Mouse (Mus musculus) inflammation-experienced regulatory T-cells, adult 6 months (primary cell): ENCODE measurements at regions not wholly inside any gene's neighbourhood (a gene's known extent, or its start where the extent isn't known, plus 50 kb on each side); places are given as distances from the start of the nearest gene placed in this dataset.

ENCODE experiments used
- ATAC-seq: one replicate; pipeline ENCODE4 v1.8.0; 2017

DNA sequence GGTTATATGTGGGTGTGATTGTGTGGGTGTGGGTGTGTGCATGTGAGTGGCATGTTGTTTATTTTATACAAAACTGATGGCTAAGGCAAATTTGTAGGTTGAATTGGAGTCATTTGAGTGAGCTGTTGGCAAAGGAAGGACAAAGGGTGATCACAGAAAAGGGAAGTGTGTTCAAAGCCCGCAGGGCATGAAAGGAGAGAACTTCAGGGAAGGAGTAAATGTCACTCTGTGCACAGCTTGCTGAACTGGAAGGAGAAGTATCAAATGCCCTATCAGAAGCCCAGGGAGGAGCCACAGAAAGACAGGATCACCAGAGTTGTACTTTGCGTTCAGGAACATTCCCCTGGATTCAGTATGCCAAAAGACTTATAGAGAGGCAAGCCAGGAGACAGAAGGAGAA lies 122.3 kb upstream of the Tent5a start:
- ATAC-seq: no peak

DNA sequence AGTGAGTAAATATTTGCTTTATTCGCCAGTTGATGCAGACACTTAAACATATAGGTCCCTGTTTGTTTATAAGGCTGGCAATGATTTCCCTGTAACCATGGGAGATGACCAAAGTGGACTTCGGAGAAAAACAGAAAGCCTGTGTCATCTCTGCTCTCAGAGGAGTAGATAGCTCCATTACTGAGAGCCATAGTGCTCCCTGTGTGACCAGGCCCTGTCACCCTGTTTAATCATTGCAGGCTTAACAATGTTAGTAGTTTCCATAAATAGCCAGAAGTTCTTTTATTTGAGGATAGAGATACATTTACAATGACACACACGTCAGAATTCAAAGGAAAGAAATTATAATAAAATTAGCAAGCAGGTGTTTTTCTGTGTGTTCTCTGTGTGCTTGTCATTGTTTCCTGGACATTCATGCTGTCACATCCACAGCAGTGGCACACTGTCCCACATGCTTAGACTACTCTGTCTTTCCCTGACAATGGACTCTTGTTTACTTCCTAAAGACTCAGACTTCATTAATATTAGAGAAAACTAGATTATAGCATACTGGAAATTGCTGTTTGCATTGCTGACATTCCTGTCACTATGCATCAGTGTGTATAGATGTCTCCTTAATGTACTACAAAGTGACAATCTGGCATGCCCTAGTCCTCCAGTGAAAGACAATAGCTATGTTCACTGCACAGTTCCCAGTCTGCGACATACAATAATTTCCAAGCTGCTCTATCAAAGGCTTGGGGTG lies 115.8 kb upstream of the Tent5a start:
- ATAC-seq: no peak

DNA sequence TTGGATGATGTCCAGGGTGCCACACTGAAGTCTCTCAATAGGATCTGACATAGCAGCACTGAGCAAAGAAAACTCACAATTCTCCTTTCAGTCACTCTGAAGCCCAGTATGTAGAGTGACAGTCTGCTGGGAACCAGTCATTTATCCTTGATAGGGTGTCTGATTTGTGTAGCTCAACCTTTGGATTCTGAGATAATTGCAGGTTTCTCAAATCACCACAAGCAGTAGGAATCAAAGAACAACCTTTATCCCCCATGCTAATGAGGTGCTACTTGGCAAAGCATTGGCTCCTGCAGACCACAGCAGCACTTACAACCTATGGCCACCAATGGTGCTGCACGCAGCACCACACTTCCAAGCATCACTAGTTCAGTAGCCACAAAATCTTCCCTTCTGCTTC lies 112.5 kb upstream of the Tent5a start:
- ATAC-seq: no peak

DNA sequence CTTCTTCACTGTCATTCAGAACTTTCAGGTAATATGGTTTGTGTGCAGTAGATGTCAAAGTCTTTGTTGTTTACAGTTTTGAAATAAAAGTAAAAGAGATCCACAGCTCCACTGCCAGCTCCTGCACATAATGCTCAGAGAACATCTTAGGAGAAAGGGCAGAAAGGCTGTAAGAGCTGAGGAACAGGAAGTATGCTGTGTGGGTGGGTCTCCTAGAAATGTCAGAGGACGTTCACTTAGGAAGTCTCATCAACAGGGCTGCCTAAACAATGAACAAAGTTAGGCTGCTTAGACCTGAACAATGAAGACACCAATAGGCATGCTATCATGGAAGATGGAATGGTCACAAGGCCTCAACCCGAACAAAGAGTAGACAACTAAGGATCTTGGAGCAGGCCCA lies 105.1 kb upstream of the Tent5a start:
- ATAC-seq: no peak

DNA sequence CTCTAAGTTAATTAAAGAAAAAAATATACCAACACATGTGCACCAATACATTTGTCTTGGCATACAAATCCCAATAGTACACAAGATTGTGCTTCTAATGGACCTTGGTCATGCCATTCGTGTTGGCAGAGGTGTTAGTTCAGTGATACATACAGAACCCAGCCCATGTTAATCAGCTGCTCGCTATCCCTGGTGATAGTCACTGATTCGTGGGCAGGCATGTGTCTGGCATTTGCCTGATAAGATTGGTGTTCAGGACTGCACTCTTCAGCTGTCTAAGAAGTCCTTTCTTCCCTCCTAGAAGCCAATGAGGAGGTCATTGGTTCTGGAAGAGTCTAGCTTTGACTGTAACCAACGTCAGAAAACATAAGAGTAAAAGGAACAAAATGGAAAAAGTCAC lies 99.7 kb upstream of the Tent5a start:
- no peak for ATAC-seq

DNA sequence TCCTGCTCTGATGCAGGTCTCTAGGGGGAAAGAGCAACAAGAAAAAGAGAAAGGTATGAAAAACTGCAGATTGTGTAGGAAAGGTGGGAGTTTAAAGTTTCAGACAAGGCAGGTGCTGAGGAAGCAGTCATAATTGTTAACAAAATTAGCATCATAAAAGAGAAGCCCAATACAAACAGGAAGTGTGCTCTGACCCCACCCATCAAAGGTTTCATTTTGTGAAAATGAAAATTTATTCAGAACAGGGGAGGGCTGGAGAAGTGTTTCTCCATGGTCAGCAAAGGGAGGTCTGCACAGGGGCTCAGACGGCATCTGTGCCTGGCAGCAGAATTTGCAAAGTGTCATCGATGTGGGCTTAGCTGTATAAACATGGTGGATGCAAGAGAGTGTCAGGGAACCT lies 96.8 kb upstream of the Tent5a start:
- ATAC-seq: no peak

DNA sequence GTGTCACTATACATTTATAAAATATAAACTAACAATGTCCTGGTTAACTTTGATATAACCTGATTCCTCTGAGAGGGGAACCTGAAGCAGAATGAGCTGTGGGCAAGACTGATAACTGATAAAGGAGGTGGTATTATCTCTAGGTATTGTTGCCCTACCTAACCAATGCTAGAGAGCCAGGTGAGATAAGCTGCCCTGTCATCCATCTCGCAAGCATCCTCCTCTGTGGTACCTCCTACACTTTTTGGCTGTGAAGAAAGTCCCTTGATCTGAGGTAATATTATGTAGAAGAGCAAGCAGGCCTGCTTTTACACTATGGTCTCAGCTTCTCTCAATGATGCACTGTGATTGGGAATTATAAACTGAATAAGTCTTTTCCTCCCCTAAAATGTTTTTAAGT lies 87.2 kb upstream of the Tent5a start:
- ATAC-seq: peak; percentile 44

DNA sequence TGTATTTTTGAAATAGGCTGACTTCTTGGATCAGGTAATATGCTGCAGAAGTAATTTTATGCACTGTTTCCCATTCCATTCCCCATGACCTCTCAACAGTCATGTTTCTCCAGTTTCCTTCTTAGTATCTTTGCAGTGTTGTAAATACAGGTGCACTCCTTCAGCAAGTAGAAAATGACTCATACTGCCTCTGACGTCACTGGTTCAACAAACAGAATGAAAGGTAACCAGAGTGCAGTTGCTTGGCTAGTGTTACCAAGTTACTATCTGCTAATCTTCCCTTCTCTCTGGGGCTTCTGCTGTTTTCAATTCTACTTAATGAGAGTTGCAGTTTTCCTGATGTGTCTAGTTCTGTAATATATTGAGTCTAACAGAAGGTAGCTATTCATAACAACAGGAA lies 86.7 kb upstream of the Tent5a start:
- ATAC-seq: peak; percentile 80

DNA sequence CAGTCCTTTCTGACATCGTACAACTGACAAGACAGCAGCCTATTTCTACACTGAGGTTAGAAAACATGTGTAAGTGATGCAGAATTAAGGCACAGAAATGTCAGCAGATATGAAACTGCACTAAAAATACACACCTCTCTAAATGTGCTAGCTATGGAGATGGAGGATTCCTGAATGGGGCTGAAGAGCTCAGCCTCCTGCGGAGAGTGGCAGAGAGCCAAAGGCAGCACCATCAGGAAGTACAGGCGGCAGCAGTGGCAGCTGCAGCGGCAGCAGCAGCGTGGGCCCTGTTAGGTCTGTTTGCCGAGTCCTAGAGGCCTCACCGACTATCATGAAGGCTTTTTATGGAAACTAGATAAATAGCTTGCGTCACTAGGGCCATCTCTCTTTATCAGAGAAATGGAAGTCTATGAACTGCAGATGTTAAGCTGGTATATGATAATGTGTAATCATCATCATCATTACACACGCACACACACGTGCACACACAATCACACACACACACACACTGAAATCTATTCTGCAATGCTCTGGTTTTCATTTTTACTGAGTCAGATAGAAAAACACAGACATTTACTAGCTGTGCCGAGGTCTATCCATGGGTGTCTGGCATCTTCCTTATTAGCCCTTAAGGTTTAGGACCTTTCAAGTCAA lies 83.6 kb upstream of the Tent5a start:
- no peak for ATAC-seq

DNA sequence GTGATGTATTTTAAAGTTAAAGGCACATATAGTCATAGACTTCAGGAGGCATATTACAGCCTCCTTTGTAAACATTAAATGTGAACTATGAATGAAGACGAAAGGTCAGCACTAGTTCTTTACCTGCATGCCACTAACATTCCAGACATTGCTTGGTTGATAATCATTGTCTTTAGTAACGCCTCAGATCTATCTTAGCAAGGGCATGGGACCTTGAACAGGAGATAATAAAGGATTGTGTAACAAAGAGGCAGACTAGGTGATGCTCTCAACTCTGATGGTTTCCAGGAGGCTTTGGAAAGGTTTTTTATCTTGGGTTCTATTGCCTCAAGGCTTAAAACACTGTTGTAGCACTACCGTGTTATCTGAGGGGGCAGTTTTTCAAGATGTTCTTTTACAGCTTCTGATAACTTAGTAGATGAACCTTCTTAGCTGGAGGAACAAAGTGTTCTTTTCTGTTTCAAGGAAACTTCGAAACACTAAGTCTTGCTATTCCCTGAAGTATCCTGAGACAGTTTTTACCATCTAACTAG lies 82.9 kb upstream of the Tent5a start:
- ATAC-seq: no peak

DNA sequence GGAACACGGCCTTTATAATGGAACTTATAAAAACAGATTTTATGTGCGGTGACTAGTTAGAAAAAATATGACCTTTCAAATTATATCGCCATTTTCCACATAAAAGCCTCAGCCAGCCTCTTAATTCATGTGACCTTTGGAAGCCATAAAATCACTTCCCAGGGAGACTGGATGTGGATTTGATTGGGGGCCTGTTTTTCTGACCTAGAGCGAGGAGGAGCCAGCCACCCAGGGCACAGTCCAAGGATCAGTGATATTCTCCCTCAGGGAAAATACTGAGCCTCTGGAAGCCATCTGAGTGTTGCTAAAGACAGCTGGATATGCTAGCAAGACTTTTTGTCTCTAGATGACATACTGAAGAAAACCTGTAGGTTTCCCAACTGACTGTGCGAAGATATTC lies 81.3 kb upstream of the Tent5a start:
- no peak for ATAC-seq

DNA sequence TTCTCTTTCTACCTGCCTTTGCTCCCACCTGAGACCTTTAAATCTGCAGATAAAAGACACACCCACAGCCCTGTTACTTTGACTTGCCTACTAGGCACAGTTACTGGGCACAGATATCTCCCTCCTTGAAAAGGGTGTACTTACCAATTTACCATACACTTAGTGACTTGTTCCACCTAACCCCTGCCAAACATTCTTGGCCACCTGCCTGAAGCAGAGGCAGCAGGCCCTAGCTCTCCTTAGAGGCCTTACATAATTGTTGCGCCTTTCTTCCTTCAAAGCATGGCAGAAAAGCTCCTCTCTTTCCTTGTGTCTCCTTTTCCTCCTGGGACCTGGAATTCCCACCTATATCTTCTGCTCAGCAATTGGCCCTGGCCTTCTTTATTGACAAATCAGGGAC lies 80.4 kb upstream of the Tent5a start:
- no peak for ATAC-seq

DNA sequence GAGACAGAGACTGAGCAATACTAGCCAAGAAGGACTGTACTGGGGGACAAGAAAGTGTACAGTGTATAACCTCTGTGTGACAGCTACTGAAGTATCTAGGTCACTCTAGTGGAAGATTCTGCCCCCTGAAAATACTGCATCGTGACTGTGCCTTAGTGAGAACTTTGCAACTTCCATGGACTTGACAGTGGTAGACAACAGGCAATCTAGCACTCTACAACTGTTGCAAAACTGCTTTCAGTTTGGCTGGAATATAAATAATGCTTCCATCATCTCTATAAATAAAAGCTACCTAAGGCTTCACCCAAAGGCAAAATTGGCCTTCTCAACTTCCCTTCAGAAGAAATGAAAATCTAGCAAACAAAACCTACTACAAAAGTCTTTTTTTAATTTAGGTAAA lies 74.6 kb upstream of the Tent5a start:
- no peak for ATAC-seq

DNA sequence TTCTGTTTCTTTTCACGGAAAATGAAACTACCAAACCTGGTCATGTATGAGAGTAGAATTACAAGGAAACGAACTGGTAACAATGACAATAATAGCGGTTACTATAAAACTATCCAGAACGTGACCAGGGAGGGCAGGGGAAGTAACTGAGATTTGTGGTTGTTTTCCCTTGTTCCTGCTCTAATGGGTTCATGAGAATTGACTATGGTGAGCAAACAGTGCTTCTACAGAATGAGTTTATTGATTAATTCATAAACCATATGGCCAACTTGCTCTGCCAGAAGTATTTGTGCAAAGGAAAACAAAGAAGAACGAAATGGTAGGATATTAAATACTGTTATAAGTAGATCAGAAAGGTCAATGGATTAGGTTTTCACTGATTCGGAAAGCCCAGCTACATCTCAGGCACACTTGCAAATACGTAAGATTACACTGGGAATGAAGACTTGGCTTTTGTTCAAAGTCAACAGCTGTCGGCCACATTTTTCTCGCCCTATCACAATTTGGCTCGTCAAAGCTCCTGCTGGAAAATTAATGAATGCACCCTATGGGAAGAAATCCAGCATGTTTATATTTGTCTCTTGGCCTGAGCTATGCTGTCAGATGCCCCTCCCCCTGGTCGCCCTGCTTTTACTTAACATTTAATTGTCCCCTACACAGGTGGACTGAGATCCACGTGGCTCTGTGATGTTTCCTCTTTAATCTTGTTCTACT lies 73.6 kb upstream of the Tent5a start:
- no peak for ATAC-seq

DNA sequence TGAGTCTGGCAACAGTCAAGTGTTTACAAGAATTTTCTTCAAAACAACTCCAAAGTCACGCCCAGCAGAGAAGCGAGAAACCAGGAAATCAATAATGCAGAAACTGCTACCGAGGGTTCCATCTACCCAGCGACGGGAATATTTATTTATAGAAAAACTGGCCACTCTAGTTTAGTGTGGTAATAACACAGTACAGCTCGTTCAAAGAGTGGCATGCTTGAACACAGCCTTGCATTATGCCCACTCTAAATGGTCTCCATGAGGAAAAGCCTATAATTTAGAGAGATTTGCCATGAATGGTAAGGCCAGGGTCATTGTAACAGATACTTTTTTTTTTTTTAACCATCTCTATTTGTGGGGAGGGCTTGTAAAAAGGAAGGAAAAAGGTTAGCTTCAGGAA lies 67.8 kb upstream of the Tent5a start:
- ATAC-seq: no peak

DNA sequence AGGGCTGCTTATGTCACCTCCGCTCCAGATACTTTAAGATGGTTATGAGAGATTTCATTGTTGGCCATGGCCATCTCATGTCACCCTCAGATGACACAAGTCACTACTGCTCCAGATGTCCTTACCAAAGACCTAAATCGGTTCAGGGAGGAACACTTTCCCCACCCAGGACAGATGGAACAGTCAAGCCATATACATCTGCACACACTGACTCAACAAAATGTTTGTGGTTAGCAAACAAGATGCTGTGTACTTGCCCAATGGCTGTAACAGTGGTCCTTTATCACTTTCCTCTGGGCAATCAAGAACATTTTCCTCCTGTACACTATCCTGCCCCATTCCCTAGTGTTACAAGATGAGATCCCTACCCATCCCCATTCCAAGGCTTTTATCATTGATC lies 64.1 kb upstream of the Tent5a start:
- no peak for ATAC-seq

DNA sequence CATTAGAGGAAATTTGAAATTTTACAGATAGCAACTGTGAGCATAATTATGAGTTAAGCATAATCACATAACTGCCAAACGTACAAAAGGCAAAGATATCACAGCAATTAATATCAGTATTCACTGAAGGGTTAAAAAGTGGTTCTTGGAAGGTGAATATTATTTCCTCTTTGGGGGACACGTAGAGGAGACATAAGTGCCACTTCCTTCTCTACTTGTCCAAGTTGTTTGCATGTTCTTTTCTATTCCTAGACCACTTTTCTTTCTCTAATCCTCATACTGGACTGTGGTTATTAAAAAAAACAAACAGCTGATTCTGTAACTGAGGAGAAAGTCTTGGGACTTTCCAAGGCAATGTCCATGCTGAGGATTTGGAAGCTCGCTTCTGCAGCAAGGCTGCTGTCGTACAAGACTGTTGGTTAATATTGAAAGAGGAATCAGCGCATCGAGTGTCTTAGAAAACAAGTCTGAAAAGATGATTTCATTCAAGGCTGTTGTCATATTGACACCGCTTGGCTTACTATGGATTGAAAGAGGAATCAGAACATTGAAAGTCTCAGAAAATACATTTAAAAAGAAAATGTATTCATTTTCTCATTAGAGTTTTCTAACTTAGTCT lies 61.7 kb upstream of the Tent5a start:
- no peak for ATAC-seq

DNA sequence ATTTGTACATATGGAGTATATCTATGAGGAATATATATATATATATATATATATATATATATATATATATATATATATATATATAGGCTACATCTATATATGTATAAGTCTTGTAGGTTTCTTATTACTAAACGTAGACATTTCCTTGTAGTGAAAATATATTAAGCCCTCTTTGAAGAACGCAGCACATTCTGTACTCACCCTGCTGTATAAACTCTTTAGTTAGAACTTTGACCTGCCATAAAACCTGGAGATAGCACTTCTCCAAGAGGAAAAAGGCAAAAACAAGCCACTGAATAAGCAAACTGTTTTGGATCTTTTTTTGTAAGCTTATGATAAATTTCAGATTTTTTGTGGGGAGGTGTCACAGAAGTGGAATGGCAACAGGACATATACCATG lies 55.3 kb upstream of the Tent5a start:
- ATAC-seq: no peak

DNA sequence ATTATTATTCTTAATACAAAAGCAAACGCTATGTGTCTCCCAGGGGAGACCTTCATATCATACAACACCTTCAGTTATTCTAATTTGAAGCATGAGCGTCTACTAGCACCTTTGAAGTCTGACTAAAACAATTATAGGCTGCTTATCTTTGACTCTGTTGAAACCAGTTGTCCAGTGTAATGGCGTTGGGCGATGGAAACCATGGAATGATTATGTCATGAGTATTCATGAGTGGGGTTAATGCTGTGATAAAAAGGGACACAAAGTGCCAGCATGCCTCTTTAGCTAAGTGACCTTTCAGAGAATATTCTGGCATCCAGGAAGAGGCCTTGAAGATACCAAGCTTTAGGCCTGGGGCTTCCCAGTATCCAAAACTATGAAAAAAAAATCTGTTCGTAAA lies 53.6 kb upstream of the Tent5a start:
- ATAC-seq: no peak

DNA sequence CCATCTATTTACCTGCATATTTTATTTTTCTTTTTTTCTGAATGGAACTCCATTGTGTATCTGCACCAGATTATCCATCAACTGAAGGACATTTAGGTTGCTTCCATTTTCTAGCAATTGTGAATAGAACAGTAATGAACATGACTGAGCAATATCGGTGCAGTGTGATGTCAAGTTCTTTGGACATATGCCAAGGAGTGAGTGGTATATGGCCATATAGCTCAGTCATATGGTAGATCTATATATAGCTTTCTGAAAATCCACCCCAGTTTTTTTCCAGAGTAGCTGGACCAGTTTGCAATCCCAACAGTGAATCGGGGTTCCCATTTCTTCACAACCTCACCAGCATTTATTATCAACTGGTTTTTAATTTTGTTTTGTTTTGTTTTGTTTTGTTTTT lies 52.0 kb upstream of the Tent5a start:
- no peak for ATAC-seq
